Mouse (Mus musculus): Measurements from ENCODE around the gene Mest. TPM values are rescaled to one million over a fixed set of nuclear protein-coding genes. Genes with fewer than 3 reads are reported as not detected.
A peak's percentile ranks its signal among the peaks of the same experiment; 100 is the strongest.

The Mest gene
- total RNA-seq, 2 experiments from 2014 or later = 5.2 to 8.3 TPM

DNA sequence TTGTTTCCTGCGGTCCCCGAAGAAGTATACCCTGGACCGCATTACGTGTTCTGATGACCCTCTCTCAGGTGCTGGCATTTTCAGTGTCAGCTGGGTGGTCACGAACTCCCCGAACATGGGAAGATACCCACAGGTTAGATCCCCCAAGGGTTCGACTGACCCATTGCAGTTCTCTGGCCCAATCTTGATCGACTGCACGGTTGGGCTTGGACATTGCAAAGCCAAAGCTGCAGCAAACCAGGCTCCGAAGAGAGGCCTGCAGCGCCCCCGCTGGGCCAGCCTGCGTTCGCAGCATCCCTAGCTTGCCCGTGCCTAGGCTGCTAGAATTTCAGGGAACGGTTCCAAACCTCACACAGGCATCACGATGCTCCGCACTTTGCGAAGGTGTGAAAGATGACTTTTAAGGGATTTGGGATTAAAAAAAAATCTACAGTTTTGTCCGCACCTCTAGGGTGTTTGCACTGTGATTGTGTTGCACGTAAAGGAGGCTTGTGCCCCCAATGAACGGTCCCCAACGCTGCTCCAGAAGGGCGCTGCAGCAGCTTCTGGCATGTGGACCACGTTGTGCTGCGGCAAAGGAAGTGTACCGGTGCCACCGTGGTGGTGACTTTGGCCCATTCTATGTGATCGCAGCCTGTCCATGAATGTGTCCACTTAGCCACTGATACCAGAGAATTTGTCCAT lies 13.7 kb downstream of the Mest start:
- intact Hi-C loops (cut with DNase I) = no loop called here
- DNase-seq = peak; percentile 53 to 62

DNA sequence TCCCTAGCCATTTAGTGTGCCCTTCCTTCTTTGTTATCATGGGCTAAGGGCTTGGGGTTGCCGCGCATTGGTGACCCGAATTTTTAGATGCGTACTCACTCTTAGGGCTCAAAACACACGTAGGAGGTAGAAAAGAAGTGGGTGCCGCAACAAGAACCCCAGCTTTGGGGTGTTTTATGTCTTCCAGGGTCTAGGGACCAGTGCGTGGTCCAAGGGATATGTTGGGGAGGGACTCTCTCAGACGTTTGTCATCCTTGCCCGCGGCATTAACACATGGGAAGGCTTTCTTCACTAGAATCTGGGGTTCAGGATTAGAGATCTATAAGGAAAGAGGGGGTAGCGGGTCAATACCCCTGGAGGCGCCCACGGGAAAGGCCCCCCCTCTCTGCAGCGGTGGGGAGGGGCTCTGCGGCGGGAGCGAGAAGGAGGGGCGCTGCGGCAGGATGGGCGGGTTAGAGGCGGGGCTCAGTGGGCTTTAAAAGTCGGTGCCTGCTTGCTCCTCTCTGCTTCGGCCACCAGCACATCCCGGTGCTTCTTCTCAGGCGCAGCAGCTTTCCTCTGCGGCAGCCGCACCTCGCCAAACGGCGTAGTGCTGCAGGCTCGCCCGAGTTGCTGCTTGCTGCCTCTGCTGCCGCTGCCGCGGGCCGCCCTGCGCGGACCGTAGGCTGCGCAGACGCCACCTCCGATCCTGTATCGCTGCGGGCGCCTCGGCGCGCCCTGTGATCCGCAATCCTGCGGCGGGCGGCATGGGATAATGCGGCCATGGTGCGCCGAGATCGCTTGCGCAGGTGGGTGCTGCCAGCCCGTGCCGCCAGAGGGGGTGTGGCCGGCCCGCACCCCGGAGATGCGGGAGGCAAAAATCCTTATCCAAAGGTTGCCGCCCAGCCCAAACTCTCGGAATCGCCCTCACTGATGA lies 14.5 kb downstream of the Mest start:
- DNase-seq = peak; percentile 52 to 64
- intact Hi-C loops (cut with DNase I) = no loop called here

DNA sequence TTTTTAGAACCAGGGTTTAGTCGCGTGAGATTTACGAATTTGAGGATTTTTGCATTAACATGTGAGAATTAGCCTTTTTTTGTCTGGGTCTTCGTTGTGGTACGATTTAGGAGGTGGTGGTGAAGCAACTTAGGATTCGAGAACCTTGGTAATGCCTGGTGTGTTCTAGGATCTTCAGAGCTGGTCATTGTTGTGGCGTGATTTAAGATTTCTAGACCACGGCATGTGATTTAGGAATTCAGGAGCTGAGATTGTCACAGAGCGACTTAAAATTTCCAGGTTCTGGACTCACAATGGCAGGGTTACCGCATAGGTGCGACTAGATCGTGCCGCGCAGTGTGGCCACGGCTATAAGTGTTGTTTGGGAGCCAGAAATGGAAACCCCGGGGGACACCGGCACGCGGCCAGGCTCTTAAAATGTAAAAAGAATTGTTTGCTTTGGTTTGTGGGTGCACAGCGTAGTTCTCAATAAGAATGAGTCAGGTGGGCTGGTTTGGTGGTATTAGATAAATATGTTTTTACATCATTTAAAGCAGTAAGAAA lies 15.2 kb downstream of the Mest start:
- no peak for DNase-seq
- intact Hi-C loops (cut with DNase I) = no loop called here

GRCm38 (mm10) chr6:30739177-30739747 lies 15.9 kb downstream of the Mest start:
- no peak for DNase-seq
- intact Hi-C loops (cut with DNase I) = no loop called here

DNA sequence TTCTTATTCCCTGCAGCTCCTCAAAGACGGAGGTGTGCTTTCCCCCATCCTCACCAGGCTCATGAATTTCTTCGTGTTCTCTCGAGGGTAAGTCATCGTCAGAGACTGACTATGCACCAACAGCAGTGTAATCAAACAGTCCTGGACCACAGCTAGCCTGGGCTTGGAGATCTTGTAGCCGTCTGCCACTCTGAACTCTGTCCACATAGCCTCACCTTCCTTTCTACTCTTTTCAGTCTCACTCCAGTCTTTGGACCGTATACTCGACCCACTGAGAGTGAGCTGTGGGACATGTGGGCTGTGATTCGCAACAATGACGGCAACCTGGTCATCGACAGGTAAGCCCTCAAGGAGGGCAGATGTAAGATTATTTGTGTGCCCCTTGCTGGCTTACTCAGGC lies 21.5 kb downstream of the Mest start:
- intact Hi-C loops (cut with DNase I) = no loop called here
- no peak for DNase-seq

GRCm38 (mm10) chr6:30745591-30745990 lies 22.2 kb downstream of the Mest start:
- intact Hi-C loops (cut with DNase I) = no loop called here
- DNase-seq = no peak

- DNase-seq = no peak
- intact Hi-C loops (cut with DNase I) = no loop called here
These were observed 24.4 kb downstream of the Mest start for GRCm38 (mm10) chr6:30747631-30748357.

GRCm38 (mm10) chr6:30748358-30748910 lies 25.1 kb downstream of the Mest start:
- DNase-seq = no peak
- intact Hi-C loops (cut with DNase I) = no loop called here

DNA sequence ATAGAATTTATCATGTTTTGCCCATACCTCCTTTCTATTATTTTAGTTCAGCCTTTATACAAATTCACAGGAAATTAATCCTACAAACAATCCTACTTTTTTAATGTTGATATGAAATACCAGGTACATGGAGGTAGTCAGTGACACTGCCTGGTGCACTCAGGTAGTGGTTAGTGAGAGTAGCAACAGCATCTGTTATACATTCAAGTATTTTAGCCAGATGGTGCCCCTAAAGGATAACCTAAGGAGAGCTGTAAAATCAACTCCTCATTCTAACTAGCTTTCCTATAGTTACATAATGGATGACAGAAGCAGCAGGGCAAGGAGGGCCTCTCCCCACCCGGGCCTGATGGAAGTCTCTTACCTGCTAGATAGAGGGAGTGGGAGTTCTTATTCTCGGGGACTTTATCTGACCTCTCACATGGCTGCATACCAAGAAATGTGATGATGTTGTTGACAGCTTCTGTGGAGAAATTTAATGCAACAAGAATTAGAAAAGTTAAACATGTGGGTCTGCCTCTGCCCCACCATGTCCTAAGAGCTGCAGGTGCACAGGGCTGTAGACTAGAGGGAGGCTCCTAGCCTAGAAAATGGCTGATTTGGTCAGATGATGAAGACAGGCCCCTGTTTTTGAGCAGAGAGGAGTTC lies 25.8 kb downstream of the Mest start:
- intact Hi-C loops (cut with DNase I) = no loop called here
- DNase-seq = no peak

DNA sequence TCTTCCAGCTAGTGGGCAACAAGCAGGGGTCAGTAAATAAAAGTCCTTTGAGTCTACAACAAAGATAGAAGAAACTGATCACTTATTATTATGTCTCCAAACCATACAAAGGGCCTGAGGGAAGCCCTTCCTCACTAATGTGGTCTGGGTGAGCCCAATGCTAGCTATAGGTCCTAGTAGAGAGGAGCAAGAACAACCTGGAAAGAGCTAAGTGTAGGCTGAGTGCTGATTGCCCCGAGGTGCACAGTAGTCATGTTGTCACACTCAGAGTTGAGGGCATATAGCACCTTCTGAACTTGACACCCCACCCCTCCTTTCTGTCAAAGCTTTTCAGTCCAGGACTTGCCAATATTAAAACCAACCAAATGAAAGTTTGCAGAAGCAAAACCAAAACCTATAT lies 26.5 kb downstream of the Mest start:
- DNase-seq = no peak
- intact Hi-C loops (cut with DNase I) = no loop called here

GRCm38 (mm10) chr6:30750482-30750881 lies 27.1 kb downstream of the Mest start:
- intact Hi-C loops (cut with DNase I) = no loop called here
- no peak for DNase-seq

DNA sequence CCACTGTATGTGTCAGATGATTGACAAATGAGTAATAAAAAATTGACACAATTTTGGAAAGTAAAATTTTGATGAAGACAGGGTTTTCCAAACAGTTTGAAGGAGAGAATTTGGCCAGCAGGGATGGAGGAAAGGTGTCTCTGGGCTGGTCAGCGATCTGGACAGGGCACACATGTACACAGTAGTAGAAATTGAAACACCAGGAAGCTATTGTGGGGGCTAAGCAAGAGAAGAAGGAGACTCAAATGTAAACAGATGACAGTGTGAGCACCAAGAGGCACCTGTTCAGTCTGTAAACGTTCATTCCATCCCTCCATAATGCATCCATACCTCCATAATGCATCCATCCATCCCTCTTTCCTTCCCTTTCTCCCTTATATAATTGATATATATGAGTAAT lies 27.9 kb downstream of the Mest start:
- no peak for DNase-seq
- intact Hi-C loops (cut with DNase I) = no loop called here

Small RNAs within 50 kb of the gene (microRNA-seq; reads per million reads assigned to microRNA genes)
- gene Mir335 = 12,853 to 13,200 reads per million in 2 experiments

Other genes starting within 250 kb of the Mest start
- gene Tmem209, start 213.8 kb upstream of the Mest start, total RNA-seq (2021) = 10 to 100 TPM in 1 of 2 experiments, 1 to 10 TPM in 1; 6.7 to 10.2 TPM
- gene Ssmem1, start 213.7 kb upstream of the Mest start, total RNA-seq (2021) = under 1 TPM; 0.23 to 0.25 TPM
- not detected for gene Cpa2, start 182.0 kb upstream of the Mest start, total RNA-seq (2021)
- not detected for gene Cpa4, start 155.2 kb upstream of the Mest start, total RNA-seq (2021)
- not detected for gene Cpa5, start 112.5 kb upstream of the Mest start, total RNA-seq (2021)
- not detected for gene Cpa1, start 84.3 kb upstream of the Mest start, total RNA-seq (2021)
- under 1 TPM; 0.47 to 0.79 TPM for gene Cep41, start 29.8 kb upstream of the Mest start, total RNA-seq (2021)
- 10 to 100 TPM; 13.8 to 14.1 TPM for gene Copg2, start 173.2 kb downstream of the Mest start, total RNA-seq (2021)
- not detected for gene Tsga13, start 192.0 kb downstream of the Mest start, total RNA-seq (2021)
- gene Klf14, start 235.5 kb downstream of the Mest start, total RNA-seq (2021) = under 1 TPM; 0.10 to 0.13 TPM

Measured in gastrocnemius, postnatal 36 days (tissue).